Mouse (Mus musculus): ENCODE measurements around the gene Frem3. TPM values are rescaled to one million over a fixed set of nuclear protein-coding genes. Genes with fewer than 3 reads are reported as not detected.
A peak's percentile ranks its signal among the peaks of the same experiment; 100 is the strongest.

The Frem3 gene
- polyA plus RNA-seq, 1 experiment from 2014 or later: 0.02 TPM

DNA sequence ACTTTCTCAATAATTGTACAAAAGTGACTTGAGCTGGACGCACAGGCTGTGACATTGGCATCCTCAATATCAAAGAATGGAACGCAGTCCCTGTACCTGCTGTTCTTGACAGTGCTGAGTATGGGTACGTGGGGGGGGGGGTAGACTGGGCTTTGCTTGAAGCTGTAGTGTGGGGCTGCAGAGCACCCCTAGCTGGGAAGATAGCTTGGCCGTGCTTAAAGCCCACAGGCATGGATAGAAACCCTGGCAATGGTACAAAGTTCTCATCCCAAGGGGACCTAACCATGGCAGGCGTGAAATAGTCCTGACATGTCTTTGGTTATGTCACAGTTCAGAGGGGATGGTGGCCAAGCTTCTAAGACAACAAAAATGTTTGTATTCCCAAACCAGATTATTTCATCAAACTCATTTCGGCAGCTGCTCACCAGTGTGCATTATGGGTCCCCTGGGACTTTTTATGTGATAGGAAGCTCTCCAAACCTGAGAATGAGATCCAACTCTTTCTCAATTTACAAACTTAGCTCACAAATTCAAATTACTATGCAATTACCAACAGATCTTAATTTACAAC is 10.2 kb upstream of the Frem3 start:
- Histone ChIP-seq H3K4me3 (ENCODE audit: low read length) (no peak overlapping the region), H3K36me3 (ENCODE audit: control insufficient read depth, insufficient read depth, low read length) (no peaks in the 10 kb centered on the region), H3K4me2 (ENCODE audit: low read depth, low read length) (no peak overlapping the region), H3K9me3 (ENCODE audit: control insufficient read depth, low read length) (no peaks in the 10 kb centered on the region), H3K27me3 (replicated peaks; ENCODE audit: control insufficient read depth, insufficient read depth, low read length) (no peaks in the 10 kb centered on the region), H3K4me1 (ENCODE audit: control insufficient read depth, insufficient read depth, low read length) (no peaks in the 10 kb centered on the region), H3K9ac (ENCODE audit: low read depth, low read length) (no peak overlapping the region), H3K27ac (ENCODE audit: low read length) (no peak overlapping the region)
- WGBS: 74% methylated on average over 6 of the region's 6 CpGs
- ATAC-seq: no peak

DNA sequence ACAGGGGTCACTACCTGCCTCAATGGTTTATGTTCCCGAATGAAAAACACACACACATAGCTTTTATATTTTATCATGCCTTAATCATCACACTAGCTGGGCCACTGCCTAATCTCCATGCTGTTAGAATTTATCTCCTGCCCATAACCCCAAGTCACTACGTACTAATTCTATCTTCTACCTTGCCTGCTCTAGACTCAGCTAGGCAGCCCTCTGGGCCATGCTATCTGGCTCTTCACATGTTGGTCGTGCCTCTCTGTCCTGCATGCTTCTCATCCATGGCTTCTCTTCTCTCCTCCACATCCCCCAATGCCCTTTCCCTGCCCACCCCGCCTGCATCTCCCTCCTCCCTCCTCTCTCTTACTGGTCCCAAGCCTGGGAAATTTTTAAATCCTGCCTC is 9.0 kb upstream of the Frem3 start:
- 70% methylated on average over 4 of the region's 4 CpGs for WGBS
- Histone ChIP-seq H3K27ac (ENCODE audit: low read length) (no peak overlapping the region), H3K36me3 (ENCODE audit: control insufficient read depth, insufficient read depth, low read length) (no peaks in the 10 kb centered on the region), H3K4me3 (ENCODE audit: low read length) (no peak overlapping the region), H3K4me2 (ENCODE audit: low read depth, low read length) (no peak overlapping the region), H3K4me1 (ENCODE audit: control insufficient read depth, insufficient read depth, low read length) (no peaks in the 10 kb centered on the region), H3K9ac (ENCODE audit: low read depth, low read length) (no peak overlapping the region), H3K27me3 (replicated peaks; ENCODE audit: control insufficient read depth, insufficient read depth, low read length) (no peaks in the 10 kb centered on the region), H3K9me3 (ENCODE audit: control insufficient read depth, low read length) (no peaks in the 10 kb centered on the region)
- ATAC-seq: no peak

GRCm38 (mm10) chr8:80607082-80607481 is 3.8 kb upstream of the Frem3 start:
- Histone ChIP-seq H3K4me2 (ENCODE audit: low read depth, low read length) (no peak overlapping the region), H3K27ac (ENCODE audit: low read length) (no peak overlapping the region), H3K9ac (ENCODE audit: low read depth, low read length) (no peak overlapping the region), H3K4me3 (ENCODE audit: low read length) (no peak overlapping the region), H3K27me3 (replicated peaks; ENCODE audit: control insufficient read depth, insufficient read depth, low read length) (peaks cover 16% of the 10 kb centered on the region), H3K9me3 (ENCODE audit: control insufficient read depth, low read length) (no peaks in the 10 kb centered on the region), H3K4me1 (ENCODE audit: control insufficient read depth, insufficient read depth, low read length) (no peaks in the 10 kb centered on the region; the same call in 1 of the 2 replicates), H3K36me3 (ENCODE audit: control insufficient read depth, insufficient read depth, low read length) (no peaks in the 10 kb centered on the region)
- no peak for ATAC-seq
- WGBS: 87% methylated on average over 4 of the region's 4 CpGs

DNA sequence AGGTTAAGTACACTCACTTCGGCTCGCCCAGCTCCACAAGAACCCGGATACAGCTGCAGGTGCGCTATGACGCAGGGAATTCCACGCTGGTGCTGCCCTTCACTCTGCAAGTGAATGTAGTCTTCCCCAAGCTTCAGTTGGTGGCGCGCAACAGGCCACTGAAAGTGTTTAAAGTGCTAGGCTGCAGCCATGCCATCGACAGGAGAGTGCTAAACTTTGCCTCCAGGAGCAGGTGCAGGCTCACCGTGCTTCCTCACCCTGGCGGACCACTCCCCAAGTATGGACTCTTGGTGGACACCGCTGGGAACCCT is 516 bp downstream of the Frem3 start:
- H3K27ac ChIP-seq (ENCODE audit: low read length): no peak overlapping the region
- WGBS: 5% methylated on average over 12 of the region's 12 CpGs
- ATAC-seq: no peak
- H3K4me3 ChIP-seq (ENCODE audit: low read length): no peak overlapping the region; the same call in 1 of the 2 replicates
- peak overlapping the region; percentile 22 for H3K4me2 ChIP-seq (ENCODE audit: low read depth, low read length)
- H3K36me3 ChIP-seq (ENCODE audit: control insufficient read depth, insufficient read depth, low read length): no peaks in the 10 kb centered on the region
- H3K9me3 ChIP-seq (ENCODE audit: control insufficient read depth, low read length): no peaks in the 10 kb centered on the region
- H3K27me3 ChIP-seq (replicated peaks; ENCODE audit: control insufficient read depth, insufficient read depth, low read length): peaks cover 16% of the 10 kb centered on the region
- H3K4me1 ChIP-seq (ENCODE audit: control insufficient read depth, insufficient read depth, low read length): no peaks in the 10 kb centered on the region; the same call in 1 of the 2 replicates
- H3K9ac ChIP-seq (ENCODE audit: low read depth, low read length): no peak overlapping the region

DNA sequence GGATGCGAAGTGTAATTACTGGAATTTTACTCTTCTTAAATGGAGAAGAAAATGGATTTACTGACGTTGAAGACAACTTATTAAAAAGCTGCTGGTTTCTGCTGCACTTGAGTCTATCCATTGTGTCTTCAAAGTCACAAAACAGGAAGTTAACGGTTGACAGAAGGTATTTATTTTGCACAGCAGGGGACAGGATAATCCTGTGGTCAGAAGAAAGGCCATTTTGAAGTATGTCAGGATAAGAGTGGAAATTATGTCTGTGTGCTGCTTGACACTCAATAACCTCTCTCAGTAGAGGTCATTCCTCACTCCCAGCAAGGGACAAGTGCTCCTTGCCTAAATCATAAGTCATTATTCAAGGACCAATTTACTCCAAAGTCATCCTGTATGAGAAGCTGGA is 8.9 kb downstream of the Frem3 start:
- H3K9ac ChIP-seq (ENCODE audit: low read depth, low read length): no peak overlapping the region
- no peaks in the 10 kb centered on the region for H3K36me3 ChIP-seq (ENCODE audit: control insufficient read depth, insufficient read depth, low read length)
- H3K4me3 ChIP-seq (ENCODE audit: low read length): no peak overlapping the region
- no peak overlapping the region for H3K4me2 ChIP-seq (ENCODE audit: low read depth, low read length)
- no peak for ATAC-seq
- no peaks in the 10 kb centered on the region for H3K9me3 ChIP-seq (ENCODE audit: control insufficient read depth, low read length)
- H3K27ac ChIP-seq (ENCODE audit: low read length): no peak overlapping the region
- no peaks in the 10 kb centered on the region for H3K4me1 ChIP-seq (ENCODE audit: control insufficient read depth, insufficient read depth, low read length)
- H3K27me3 ChIP-seq (replicated peaks; ENCODE audit: control insufficient read depth, insufficient read depth, low read length): no peaks in the 10 kb centered on the region
- WGBS: 57% methylated on average over 3 of the region's 3 CpGs

- H3K4me3 ChIP-seq (ENCODE audit: low read length): no peak overlapping the region
- H3K27ac ChIP-seq (ENCODE audit: low read length): no peak overlapping the region
- H3K9ac ChIP-seq (ENCODE audit: low read depth, low read length): no peak overlapping the region
- 71% methylated on average over 6 of the region's 6 CpGs for WGBS
- no peaks in the 10 kb centered on the region for H3K9me3 ChIP-seq (ENCODE audit: control insufficient read depth, low read length)
- no peaks in the 10 kb centered on the region for H3K4me1 ChIP-seq (ENCODE audit: control insufficient read depth, insufficient read depth, low read length)
- ATAC-seq: no peak
- no peaks in the 10 kb centered on the region for H3K36me3 ChIP-seq (ENCODE audit: control insufficient read depth, insufficient read depth, low read length)
- no peak overlapping the region for H3K4me2 ChIP-seq (ENCODE audit: low read depth, low read length)
- H3K27me3 ChIP-seq (replicated peaks; ENCODE audit: control insufficient read depth, insufficient read depth, low read length): no peaks in the 10 kb centered on the region
These were observed 36.5 kb downstream of the Frem3 start for GRCm38 (mm10) chr8:80647394-80647793.

- WGBS: 35% methylated on average over 4 of the region's 4 CpGs
- H3K27me3 ChIP-seq (replicated peaks; ENCODE audit: control insufficient read depth, insufficient read depth, low read length): no peaks in the 10 kb centered on the region
- ATAC-seq: no peak
- H3K9me3 ChIP-seq (ENCODE audit: control insufficient read depth, low read length): no peaks in the 10 kb centered on the region
- no peak overlapping the region for H3K9ac ChIP-seq (ENCODE audit: low read depth, low read length)
- no peaks in the 10 kb centered on the region for H3K4me1 ChIP-seq (ENCODE audit: control insufficient read depth, insufficient read depth, low read length)
- no peak overlapping the region for H3K4me3 ChIP-seq (ENCODE audit: low read length)
- H3K27ac ChIP-seq (ENCODE audit: low read length): no peak overlapping the region
- no peaks in the 10 kb centered on the region for H3K36me3 ChIP-seq (ENCODE audit: control insufficient read depth, insufficient read depth, low read length)
- no peak overlapping the region for H3K4me2 ChIP-seq (ENCODE audit: low read depth, low read length)
These were observed 46.8 kb downstream of the Frem3 start for GRCm38 (mm10) chr8:80657639-80658038.

- WGBS: 38% methylated on average over 4 of the region's 4 CpGs
- Histone ChIP-seq H3K4me2 (ENCODE audit: low read depth, low read length) (no peak overlapping the region), H3K9ac (ENCODE audit: low read depth, low read length) (no peak overlapping the region), H3K27ac (ENCODE audit: low read length) (no peak overlapping the region), H3K4me1 (ENCODE audit: control insufficient read depth, insufficient read depth, low read length) (no peaks in the 10 kb centered on the region), H3K36me3 (ENCODE audit: control insufficient read depth, insufficient read depth, low read length) (no peaks in the 10 kb centered on the region), H3K4me3 (ENCODE audit: low read length) (no peak overlapping the region), H3K9me3 (ENCODE audit: control insufficient read depth, low read length) (no peaks in the 10 kb centered on the region), H3K27me3 (replicated peaks; ENCODE audit: control insufficient read depth, insufficient read depth, low read length) (no peaks in the 10 kb centered on the region)
- no peak for ATAC-seq
These were observed 50.2 kb downstream of the Frem3 start for GRCm38 (mm10) chr8:80661055-80661454.

GRCm38 (mm10) chr8:80663476-80663875 is 52.6 kb downstream of the Frem3 start:
- Histone ChIP-seq H3K4me3 (ENCODE audit: low read length) (no peak overlapping the region), H3K27me3 (replicated peaks; ENCODE audit: control insufficient read depth, insufficient read depth, low read length) (no peaks in the 10 kb centered on the region), H3K4me2 (ENCODE audit: low read depth, low read length) (no peak overlapping the region), H3K4me1 (ENCODE audit: control insufficient read depth, insufficient read depth, low read length) (no peaks in the 10 kb centered on the region), H3K36me3 (ENCODE audit: control insufficient read depth, insufficient read depth, low read length) (no peaks in the 10 kb centered on the region), H3K27ac (ENCODE audit: low read length) (no peak overlapping the region), H3K9me3 (ENCODE audit: control insufficient read depth, low read length) (no peaks in the 10 kb centered on the region), H3K9ac (ENCODE audit: low read depth, low read length) (no peak overlapping the region)
- no peak for ATAC-seq
- WGBS: 77% methylated on average over 3 of the region's 3 CpGs

- ATAC-seq: no peak
- no peaks in the 10 kb centered on the region for H3K27me3 ChIP-seq (replicated peaks; ENCODE audit: control insufficient read depth, insufficient read depth, low read length)
- no peaks in the 10 kb centered on the region for H3K9me3 ChIP-seq (ENCODE audit: control insufficient read depth, low read length)
- H3K4me2 ChIP-seq (ENCODE audit: low read depth, low read length): no peak overlapping the region; the same call in 1 of the 2 replicates
- no peaks in the 10 kb centered on the region for H3K4me1 ChIP-seq (ENCODE audit: control insufficient read depth, insufficient read depth, low read length)
- H3K27ac ChIP-seq (ENCODE audit: low read length): no peak overlapping the region
- no peak overlapping the region for H3K4me3 ChIP-seq (ENCODE audit: low read length)
- no peak overlapping the region for H3K9ac ChIP-seq (ENCODE audit: low read depth, low read length)
- no peaks in the 10 kb centered on the region for H3K36me3 ChIP-seq (ENCODE audit: control insufficient read depth, insufficient read depth, low read length)
- WGBS: 54% methylated on average over 17 of the region's 17 CpGs
These were observed 58.5 kb downstream of the Frem3 start for GRCm38 (mm10) chr8:80669277-80669901.

Data from intestine, embryonic 16.5 days (tissue).